Mouse (Mus musculus) liver, embryonic 11.5 days (tissue): ENCODE measurements around the gene Gng13. TPM values are rescaled to one million over a fixed set of nuclear protein-coding genes. Genes with fewer than 3 reads are reported as not detected.

Source experiments
- ATAC-seq: fragments of 200-750 bp; cut with Nextera tagmentation; replicated peaks from 2 replicates; pipeline ENCODE4 v1.8.0; 2017; ENCODE audit warnings: moderate number of reproducible peaks, mild to moderate bottlenecking, moderate TSS enrichment, moderate library complexity; ENCODE audit not compliant: low FRiP score
- DNase-seq: peaks from one replicate; pipeline ENCODE4 v3.0.0-alpha.2; 2017; ENCODE audit warnings: low spot score
- H3K27ac ChIP-seq: fragments of 300-500 bp; sonication (generic); 2 replicates; pipeline ENCODE4 v1.5.1; 2014; ENCODE audit warnings: mild to moderate bottlenecking, low read depth, low read length, control low read depth
- H3K27me3 ChIP-seq: fragments of 300-500 bp; sonication (generic); replicated peaks from 2 replicates; pipeline ENCODE4 v1.6.1; 2014; ENCODE audit warnings: low read length, mixed read lengths; ENCODE audit not compliant: control insufficient read depth, insufficient read depth
- H3K36me3 ChIP-seq: fragments of 300-500 bp; sonication (generic); 2 replicates; pipeline ENCODE4 v1.6.1; 2014; ENCODE audit warnings: mild to moderate bottlenecking, low read length, moderate library complexity, mixed read lengths; ENCODE audit not compliant: control insufficient read depth, insufficient read depth
- H3K4me1 ChIP-seq: fragments of 300-500 bp; sonication (generic); replicated peaks from 2 replicates; pipeline ENCODE4 v1.6.1; 2014; ENCODE audit warnings: low read length, mixed read lengths; ENCODE audit not compliant: control insufficient read depth, insufficient read depth
- H3K4me2 ChIP-seq: fragments of 300-500 bp; sonication (generic); 2 replicates; pipeline ENCODE4 v1.6.1; 2014; ENCODE audit warnings: mild to moderate bottlenecking, control low read depth, moderate library complexity
- H3K4me3 ChIP-seq: fragments of 300-500 bp; sonication (generic); 2 replicates; pipeline ENCODE4 v1.5.1; 2014; ENCODE audit warnings: low read depth, low read length, control low read depth
- H3K9ac ChIP-seq: fragments of 300-500 bp; sonication (generic); 2 replicates; pipeline ENCODE4 v1.6.1; 2014; ENCODE audit warnings: low read depth, low read length, control low read depth
- H3K9me3 ChIP-seq: fragments of 300-500 bp; sonication (generic); 2 replicates; pipeline ENCODE4 v1.6.1; 2016; ENCODE audit warnings: low read length, inconsistent platforms, mixed read lengths; ENCODE audit not compliant: control insufficient read depth
- WGBS: fragments of 180-500 bp; shearing (Covaris S2); extraction: QIAGEN DNeasy Blood & Tissue Kit; methylation state at CpG from one replicate; pipeline ENCODE4 v1.1.7; 2014; 5-methylcytosine and 5-hydroxymethylcytosine counted together
- polyA plus RNA-seq: library from polyadenylated mRNA; unstranded; fragments of >200 nt; fragmentation: Nextera tagmentation; extraction: Ambion mirVana; gene quantifications from 2 replicates; pipeline ENCODE4 v1.2.1, GENCODE M21; 2014

The Gng13 gene
- 0.42 and 1.3 TPM in 2 replicates for polyA plus RNA-seq

- Histone ChIP-seq H3K4me1 (peaks cover 18% of the 10 kb centered on the region), H3K9ac (0 out of 2 replicates have a peak within 1 kb of the TSS, but pooled peaks have one; percentile 41), H3K9me3 (no peaks in the 10 kb centered on the region), H3K4me2 (peak within 1 kb of the TSS; percentile 60), H3K36me3 (peaks cover 19% of the 10 kb centered on the region), H3K4me3 (peak within 1 kb of the TSS; percentile 32), H3K27me3 (peaks cover 23% of the 10 kb centered on the region), H3K27ac (no peak within 1 kb of the TSS)
- DNase-seq (peak; percentile 62), ATAC-seq (peak; percentile 16; the same call in 1 of the 2 replicates)
- 2% methylated on average over 45 of the region's 45 CpGs for WGBS
Measured at GRCm38 (mm10) chr17:25716711-25717637, at the start of gene Gng13. Gng13 (plus strand) TSS chr17:25717171.

DNA sequence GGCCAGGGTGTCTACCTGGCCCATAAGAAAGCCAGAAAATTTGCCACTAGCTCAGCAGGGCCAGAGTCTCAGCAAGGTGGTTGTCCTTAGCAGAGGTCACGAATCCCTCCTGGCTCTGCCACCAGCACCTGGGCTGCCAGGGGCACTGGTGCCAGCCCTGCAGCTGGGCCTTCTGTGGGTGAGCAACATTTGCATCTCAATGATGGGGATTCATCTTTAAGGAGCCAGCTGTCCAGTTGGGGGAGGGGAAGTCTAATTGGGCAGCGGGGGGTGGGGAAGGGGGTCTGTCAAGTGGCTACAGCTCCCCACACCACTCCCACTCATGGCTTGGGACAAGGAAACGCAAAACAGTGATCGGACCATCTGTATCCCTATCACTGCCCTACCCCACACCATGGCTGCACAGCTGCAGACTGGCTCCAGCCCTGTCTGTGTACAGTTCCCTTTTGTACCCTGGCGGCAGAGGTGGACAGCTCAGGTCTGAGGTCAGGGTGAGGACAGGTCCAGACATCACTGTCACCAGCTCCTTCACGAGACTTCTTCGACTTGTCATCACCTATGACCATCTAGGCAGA lies 48.4 kb upstream of the Gng13 start:
- Histone ChIP-seq H3K27me3 (no peaks in the 10 kb centered on the region), H3K9ac (no peak overlapping the region), H3K4me3 (no peak overlapping the region), H3K4me2 (no peak overlapping the region), H3K36me3 (no peaks in the 10 kb centered on the region), H3K9me3 (no peaks in the 10 kb centered on the region), H3K27ac (no peak overlapping the region), H3K4me1 (no peaks in the 10 kb centered on the region)
- no peak for DNase-seq
- 72% methylated on average over 7 of the region's 7 CpGs for WGBS
- no peak for ATAC-seq

DNA sequence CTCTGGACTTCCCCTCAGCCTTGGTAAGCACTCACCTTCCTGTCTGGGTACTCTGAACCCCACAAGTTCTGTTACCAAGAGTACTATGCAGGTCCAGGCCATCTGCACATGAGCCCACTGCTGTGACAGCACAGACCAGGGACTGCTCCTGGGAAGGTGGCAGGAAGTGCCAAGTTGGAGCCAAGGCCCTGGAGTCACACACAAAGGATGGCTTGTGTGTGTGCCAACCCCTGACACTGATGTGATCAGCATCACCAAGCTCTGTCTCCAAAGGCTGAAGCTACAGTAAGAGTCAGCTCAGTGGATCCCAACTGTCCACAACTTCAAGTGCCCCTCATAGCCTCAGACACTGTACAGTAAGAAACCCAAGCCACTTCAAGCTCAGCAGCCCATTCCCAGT lies 44.0 kb upstream of the Gng13 start:
- no peak overlapping the region for H3K4me3 ChIP-seq

DNA sequence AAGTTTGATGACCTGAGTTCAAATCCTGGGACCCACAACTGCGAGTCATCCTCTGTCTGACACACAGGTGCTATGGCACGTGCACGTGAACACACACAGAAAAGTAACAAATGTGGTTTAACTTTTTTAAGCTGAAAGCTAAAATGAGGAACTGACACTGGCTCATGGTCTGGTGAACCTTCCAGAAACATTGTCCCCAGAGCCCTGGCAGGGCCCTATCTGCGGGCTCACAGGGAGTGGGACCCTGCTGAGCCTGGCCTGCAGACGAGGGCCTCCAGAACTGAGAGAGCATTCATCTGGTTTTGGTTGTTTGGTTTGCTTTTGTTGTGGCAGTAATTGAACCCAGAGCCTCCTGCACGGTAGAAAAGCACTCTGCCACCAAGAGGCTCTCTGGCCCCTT lies 39.0 kb upstream of the Gng13 start:
- Histone ChIP-seq H3K9me3 (no peaks in the 10 kb centered on the region), H3K9ac (no peak overlapping the region), H3K36me3 (no peaks in the 10 kb centered on the region), H3K27me3 (no peaks in the 10 kb centered on the region), H3K4me1 (no peaks in the 10 kb centered on the region), H3K4me2 (no peak overlapping the region), H3K4me3 (no peak overlapping the region), H3K27ac (no peak overlapping the region)
- ATAC-seq (no peak), DNase-seq (no peak)
- 52% methylated on average over 6 of the region's 6 CpGs for WGBS

More for the DNA sequence above, 44.0 kb upstream of the Gng13 start:
- Histone ChIP-seq H3K36me3 (no peaks in the 10 kb centered on the region), H3K9ac (no peak overlapping the region), H3K27ac (no peak overlapping the region), H3K9me3 (no peaks in the 10 kb centered on the region), H3K27me3 (no peaks in the 10 kb centered on the region), H3K4me1 (no peaks in the 10 kb centered on the region), H3K4me2 (no peak overlapping the region)
- no peak for ATAC-seq
- no peak for DNase-seq

DNA sequence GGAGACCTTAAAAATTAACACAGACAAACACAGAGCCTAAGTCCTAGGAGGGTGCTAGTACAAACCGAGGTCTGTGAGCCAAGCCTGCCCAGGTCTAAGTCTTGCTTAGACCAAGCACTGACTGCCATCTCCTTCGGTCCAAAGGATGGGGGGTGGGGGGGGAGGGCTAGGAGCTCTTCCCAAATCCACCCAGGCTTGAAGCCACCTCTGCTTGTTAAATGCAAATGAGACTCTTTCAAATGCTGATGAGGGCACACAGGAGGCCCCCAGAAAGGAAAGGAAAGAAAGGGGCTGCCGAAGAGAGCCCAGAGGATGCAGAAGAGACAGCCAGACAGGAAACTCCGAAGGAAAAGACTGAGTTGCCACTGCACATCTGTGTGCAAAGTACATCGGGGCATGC lies 37.2 kb upstream of the Gng13 start:
- no peak overlapping the region for H3K4me2 ChIP-seq
- ATAC-seq (no peak), DNase-seq (no peak)
- H3K4me3 ChIP-seq: no peak overlapping the region
- H3K9ac ChIP-seq: no peak overlapping the region
- H3K27ac ChIP-seq: no peak overlapping the region
- WGBS: 27% methylated on average over 5 of the region's 5 CpGs
- no peaks in the 10 kb centered on the region for H3K9me3 ChIP-seq
- H3K36me3 ChIP-seq: no peaks in the 10 kb centered on the region
- no peaks in the 10 kb centered on the region for H3K4me1 ChIP-seq
- H3K27me3 ChIP-seq: 0 out of 2 replicates have a peak, but pooled peaks cover 2% of the 10 kb centered on the region

DNA sequence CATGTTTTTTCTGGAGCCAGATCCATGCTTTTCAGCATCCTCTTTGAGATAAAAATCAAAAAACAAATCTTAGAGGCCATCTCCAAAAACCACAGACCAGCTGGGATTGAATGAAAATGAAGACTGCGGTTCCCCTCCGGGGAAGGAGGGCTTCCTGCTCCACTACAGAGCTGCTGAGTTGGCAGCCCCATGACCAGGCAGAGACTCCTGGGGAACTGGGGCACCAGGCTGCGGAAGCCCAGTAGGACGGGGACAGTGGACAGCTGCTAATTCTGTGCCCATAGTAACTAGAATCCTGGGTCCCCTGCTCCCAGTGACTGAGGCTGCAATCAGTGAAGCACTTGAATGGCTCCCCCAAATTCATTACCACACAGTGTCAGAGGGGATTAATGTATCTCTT lies 35.3 kb upstream of the Gng13 start:
- H3K27me3 ChIP-seq: peaks cover 3% of the 10 kb centered on the region; the same call in 1 of the 2 replicates
- no peaks in the 10 kb centered on the region for H3K9me3 ChIP-seq
- no peak overlapping the region for H3K27ac ChIP-seq
- no peaks in the 10 kb centered on the region for H3K4me1 ChIP-seq
- DNase-seq (no peak), ATAC-seq (no peak)
- no peaks in the 10 kb centered on the region for H3K36me3 ChIP-seq
- WGBS: 74% methylated on average over 4 of the region's 4 CpGs
- H3K4me2 ChIP-seq: no peak overlapping the region
- no peak overlapping the region for H3K4me3 ChIP-seq
- H3K9ac ChIP-seq: no peak overlapping the region

GRCm38 (mm10) chr17:25686323-25686722 lies 30.6 kb upstream of the Gng13 start:
- Histone ChIP-seq H3K9me3 (no peaks in the 10 kb centered on the region), H3K36me3 (no peaks in the 10 kb centered on the region), H3K4me2 (no peak overlapping the region), H3K4me3 (no peak overlapping the region), H3K4me1 (no peaks in the 10 kb centered on the region), H3K27me3 (peaks cover 10% of the 10 kb centered on the region; the same call in 1 of the 2 replicates), H3K9ac (no peak overlapping the region), H3K27ac (no peak overlapping the region)
- 35% methylated on average over 7 of the region's 7 CpGs for WGBS
- no peak for ATAC-seq
- no peak for DNase-seq

DNA sequence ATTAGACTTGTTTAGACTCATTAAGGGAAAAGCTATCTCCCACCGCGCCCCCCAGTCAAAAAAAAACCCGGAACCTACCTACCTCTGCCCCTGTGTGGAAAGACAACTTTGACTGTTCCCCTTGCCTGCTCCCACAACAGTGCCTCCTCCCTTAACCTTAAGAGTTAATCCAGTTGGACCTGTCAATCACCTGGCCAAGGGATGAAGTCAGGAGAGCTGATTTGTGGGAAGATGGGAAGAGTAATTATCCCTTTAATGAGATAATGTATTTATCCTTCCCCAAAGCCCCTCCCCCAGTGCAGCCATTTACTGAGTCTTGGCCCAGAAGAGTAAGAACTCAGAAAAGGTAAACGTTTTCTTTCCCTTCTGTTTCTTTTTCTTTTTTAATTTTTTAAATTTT lies 28.0 kb upstream of the Gng13 start:
- no peak overlapping the region for H3K4me2 ChIP-seq
- H3K9ac ChIP-seq: no peak overlapping the region
- H3K9me3 ChIP-seq: no peaks in the 10 kb centered on the region
- peaks cover 10% of the 10 kb centered on the region; the same call in 1 of the 2 replicates for H3K27me3 ChIP-seq
- ATAC-seq (no peak), DNase-seq (no peak)
- H3K4me3 ChIP-seq: no peak overlapping the region
- no peaks in the 10 kb centered on the region for H3K36me3 ChIP-seq
- no peaks in the 10 kb centered on the region for H3K4me1 ChIP-seq
- H3K27ac ChIP-seq: no peak overlapping the region
- WGBS: 67% methylated on average over 4 of the region's 4 CpGs
